Mouse (Mus musculus) spleen, postnatal 4 days (tissue): ENCODE data around the gene Ttc13.

Source experiments
- DNase-seq, 2 experiments: peaks; one replicate each; pipeline ENCODE4 v3.0.0; 2022; ENCODE audit warnings: low spot score in 2 of 2

Ttc13 gene

DNA sequence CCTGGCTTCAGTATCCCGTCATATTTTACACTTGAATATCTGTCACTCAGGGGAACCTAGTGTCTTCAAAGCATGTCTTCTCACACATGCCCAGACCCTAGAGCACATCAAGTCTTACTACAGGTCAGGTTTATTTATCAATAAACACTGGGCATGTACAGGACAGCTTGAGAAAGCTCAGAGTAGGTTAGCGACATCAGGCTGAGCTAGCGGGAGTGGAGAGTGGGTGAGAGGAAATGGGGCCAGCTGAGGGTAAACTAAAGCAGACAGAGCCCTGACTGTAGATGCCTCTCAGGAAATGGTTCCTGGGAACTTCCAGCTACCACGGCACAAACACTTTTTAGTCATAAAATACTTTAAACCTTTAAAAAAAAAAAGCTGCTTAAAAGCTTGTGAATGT, 18.3 kb downstream of the Ttc13 start:
- no peak for DNase-seq

DNA sequence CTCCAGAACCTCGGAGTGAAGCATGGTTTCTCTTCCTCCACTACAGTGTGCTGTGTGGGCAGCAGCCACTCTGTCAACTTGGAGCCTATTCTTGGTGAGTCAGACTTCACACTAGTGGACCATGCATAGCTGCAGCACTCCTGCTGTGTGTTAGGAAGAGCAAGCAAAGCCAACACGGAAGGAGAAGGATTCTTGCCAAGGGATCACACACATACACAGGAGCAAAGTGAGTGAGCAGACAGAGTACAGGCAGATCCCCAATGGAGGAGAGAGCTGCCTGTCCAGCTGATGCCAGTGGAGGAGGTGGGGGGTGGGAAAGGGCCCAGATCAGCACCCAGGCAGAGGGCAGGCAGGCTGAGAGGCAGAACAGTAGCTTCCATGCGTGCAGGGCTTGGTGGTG, 19.6 kb downstream of the Ttc13 start:
- peak in 1 of 2 experiments; percentile 56 for DNase-seq

DNA sequence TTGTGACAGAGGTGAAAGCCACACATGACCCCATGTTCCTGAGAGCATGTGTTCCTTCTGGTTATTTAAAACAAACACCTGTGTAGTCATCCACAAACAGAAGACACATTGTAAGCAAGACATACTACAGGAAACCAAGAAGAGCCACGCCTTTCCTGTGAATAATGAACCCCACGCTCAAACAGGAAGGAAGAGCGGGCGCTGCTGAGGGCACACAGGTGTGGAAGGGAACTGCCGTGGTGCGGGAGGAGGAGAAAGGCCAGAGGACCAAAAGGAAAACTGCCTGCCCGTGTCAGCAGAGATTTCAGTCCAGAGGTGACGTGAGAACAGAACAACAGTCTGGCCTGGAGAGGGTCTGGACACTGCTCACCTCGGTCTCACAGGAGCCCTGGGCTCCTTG, 20.8 kb downstream of the Ttc13 start:
- DNase-seq = peak in 1 of 2 experiments; percentile 41

DNA sequence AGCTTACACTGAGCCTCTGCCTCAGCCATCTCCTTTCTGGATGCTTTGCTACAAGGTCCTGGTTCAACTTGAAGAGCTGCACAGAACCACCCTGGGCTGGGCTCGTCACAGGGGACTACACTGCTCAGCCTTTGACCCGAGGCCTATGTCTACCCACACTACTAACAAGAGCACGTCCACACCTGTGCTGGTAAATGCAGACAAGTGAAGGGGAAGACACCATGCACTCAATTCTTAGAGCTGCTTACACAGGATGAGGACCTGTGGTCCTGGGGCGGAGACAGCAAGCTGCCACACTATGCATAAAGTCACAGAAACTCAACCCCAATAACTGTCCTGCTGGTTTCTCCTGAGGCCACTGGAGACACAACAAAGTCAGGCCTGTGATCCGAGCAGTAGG, 21.5 kb downstream of the Ttc13 start:
- DNase-seq = no peak

DNA sequence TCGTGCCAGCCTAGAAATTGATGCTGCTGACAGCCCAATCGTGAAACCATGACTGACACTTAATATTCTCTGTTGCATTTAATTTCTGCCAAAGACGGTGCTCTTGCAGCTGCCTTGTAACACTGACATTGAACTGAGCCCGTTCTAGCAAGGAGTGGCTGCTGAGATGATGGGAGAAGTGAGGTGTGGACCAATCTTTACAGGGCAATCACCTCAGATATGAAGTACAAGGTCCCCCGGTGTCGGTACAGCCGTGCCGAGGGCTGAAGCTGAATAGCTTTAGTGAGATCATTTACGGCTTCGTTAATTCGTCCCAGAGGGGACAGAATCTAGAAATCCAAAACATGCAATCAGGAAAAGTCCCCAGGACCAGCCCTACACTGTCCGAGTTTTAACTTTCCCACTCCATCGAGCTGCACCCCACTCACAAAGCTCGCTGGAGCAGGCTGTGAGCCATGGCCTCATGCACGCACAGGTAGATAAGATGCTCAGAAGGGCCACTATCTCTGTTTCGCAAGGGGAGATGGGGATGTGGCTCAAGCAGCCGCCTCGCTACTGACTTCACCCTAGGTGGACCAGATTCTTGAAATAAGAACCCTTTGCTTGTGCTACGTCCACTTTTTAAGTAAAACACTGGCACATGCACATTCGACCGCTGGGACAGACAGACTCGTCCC, 26.2 kb downstream of the Ttc13 start:
- no peak for DNase-seq

DNA sequence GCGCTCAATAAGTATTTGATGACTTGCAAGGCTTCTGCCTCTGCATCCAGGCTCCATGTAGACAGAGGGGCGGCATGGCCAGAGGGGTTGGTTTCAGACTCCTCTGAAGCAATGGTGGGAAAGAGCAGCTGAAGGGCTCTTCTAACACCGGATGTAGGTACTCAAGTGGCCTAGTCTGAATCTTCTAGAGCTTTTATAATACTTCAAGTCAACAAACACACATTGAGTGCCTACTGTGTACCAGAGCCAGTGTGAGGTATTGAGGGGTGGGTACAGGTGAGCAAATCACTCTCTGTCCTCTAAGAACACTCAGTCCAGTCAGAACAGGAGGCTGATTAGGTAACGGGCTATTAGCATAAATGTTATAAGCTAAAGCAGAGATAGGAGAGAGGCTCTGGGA, 30.1 kb downstream of the Ttc13 start:
- DNase-seq = no peak

DNA sequence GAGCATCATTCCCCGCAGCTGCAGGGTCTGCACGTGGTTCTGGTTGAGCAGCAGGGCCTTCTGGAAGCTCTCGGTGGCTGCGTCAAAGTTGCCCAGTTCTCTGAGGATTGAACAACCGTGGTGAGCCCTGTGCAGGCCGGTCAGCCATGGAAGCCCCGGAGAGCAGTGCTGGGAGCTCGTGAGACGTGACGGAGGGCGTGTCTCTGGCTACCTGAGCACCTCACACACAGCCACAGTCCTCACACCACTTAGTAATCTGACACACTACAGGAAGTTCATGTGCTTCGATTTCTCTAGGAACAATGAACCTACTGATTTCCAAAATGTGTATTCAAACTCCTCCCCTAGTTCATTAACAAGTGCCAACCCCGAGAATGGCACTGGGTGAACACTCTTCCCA, 32.9 kb downstream of the Ttc13 start:
- no peak for DNase-seq

DNA sequence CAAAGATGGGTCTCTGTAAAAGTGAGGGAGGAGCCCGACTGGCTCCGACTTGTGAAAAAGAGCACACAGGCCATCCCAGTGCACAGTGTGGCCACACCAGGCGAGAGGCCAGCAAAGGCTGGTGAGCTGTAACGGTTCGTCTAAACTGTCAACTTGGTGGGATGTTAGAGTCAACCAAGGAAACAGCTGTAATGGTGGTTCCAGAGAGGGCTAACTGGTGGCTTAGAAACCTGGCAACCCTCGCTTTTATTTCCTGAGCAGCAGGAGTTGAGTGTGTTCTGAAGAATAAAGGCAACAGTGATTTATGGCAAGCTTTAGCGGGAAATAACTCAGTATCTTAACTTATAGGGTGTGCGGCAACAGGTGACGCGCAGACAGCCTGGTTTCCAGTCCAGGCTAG, 39.6 kb downstream of the Ttc13 start:
- no peak for DNase-seq

DNA sequence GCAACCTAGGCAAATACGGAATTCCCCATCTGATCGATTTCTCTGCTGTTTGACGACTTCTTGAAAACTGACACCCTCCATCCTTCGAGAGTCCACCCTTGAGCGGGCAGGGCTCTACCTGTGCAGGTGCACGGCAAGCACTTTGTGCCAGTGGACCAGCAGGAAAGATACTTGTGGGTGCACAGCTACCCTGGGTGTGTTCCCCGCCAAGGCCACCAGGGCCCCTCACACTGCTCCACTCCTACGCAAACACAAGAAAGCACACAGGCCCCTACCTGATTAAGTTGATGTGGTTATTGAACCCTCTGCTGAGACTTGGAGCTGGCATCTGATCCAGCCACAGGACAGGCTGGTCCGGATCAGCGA, 40.0 kb downstream of the Ttc13 start:
- no peak for DNase-seq

DNA sequence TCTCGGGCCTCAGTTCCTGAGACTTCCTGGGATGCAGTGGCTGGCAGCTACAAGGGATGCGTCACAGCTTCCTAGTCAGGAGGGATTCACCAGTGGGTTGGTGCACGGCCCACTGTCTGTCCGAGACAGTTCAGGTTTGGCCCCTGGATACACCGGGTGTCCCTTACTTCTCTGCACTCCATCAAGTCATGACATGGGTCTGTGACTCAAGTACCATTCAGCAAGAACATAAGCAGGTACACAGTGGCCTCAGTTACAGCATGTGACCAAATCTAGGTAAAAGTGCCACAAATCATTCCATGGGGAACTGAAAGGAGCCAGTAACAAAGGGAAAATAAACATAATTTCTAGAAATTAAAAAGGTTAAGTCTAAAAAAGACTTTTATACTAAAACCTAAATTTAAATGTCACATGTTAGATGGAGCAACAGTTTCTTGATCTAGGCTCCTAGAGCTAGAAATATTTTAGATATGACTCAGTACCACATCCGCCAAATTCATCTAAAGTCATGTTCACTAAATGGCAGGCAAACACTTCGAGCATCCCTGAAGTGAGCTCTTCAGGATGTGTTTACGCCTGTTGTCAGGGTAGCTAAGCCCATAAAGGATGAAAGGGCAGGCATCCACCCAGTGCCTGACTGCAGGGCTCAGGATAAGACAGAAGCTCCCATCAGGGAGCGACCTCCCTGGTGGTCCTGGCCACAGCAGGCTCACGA, 40.5 kb downstream of the Ttc13 start:
- DNase-seq = no peak

DNA sequence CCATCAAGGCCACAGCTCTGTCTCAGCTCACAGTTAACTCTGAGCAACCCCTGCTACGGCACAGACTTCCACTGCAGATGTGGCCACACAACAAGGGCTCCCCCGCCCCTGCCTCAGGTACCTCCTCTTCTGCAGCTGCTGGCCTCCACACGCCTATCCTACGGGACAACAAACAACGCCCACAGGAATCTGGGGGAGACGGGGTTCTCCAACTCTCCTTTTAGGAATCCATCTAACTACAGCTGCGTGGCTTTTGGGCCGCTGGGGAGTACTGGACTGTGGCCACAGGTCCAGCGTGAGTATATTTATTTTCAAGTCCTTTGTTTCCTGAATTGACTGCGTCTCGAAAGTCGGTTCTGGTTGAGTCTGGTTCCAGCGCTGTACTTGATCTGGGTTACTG, 43.5 kb downstream of the Ttc13 start:
- no peak for DNase-seq

DNA sequence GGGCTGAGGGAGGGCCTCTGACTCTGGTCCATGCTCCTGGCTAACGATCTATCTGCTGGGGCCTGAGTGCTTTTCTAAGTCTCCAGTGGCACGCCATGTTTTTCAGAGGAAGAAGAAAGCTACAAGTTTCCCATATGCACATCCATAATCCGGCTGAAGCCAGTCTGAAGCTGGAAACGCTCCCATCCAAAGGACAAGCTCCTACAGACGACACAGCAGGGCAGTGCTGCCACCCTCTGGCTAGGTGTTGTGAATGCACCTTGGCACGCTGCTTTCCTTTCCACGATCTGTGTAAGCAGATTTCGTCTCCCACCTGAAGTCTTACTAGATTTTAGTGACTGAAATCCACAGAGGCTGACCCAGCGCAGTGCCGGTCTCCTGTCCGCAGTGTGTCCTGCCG, 44.3 kb downstream of the Ttc13 start:
- DNase-seq = peak; percentile 59 to 76

DNA sequence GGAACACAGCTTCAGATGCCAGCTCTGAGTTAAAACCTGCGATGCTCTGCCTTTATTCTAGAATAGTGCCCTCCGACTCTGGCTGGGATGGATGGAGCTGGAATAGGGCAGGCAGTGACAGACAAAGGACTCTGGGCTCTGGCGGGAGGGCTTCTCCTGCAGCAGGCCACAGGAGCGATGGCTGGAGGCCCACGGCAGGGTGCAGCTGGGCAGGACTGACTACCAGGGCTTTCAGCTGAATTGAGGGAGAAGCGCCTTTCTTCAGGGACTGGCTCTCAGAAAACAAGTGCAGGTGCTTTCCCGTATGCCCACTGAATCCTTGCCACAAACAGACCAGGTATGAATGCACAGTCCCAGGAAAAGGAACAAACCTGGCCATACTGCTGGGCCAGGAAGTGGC, 44.7 kb downstream of the Ttc13 start:
- no peak for DNase-seq

DNA sequence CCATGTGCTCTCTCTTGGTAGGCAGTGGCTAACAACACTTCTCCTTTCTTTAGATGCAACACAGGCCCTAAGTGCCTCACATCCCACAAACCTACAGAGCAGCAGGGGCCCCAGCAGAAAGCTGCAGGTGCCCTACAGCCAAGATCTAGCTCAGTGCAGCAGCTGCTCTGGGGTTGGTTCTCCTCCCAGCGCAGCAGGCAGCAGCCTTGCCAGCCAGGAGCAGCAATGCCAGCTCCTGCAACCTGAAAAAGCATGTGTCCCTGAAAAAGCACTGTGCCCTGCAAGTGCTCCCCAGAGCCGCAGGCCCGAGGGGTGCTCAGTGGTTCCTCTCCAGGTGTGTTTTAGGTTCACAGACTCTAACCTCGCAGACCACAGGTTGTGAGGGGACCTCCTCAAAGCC, 45.1 kb downstream of the Ttc13 start:
- DNase-seq = no peak

DNA sequence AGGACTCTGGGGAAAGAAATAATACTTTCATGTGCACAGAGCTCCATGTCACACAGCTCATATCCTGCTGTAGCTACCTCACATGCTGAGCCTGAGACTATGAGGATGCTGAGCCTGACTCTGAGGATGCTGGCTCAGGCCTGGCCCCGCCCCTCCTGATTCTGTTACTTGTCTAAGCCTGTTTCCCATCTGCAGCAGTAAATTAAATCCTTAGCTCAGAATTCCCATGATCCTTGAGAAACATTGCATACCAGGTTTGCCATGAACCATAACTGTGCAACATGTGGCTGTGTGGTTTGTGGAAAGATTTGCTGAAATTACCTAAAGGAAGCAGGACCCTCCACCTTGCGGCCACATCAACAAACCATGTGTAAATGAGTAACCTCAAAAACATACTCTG, 49.4 kb downstream of the Ttc13 start:
- no peak for DNase-seq

DNA sequence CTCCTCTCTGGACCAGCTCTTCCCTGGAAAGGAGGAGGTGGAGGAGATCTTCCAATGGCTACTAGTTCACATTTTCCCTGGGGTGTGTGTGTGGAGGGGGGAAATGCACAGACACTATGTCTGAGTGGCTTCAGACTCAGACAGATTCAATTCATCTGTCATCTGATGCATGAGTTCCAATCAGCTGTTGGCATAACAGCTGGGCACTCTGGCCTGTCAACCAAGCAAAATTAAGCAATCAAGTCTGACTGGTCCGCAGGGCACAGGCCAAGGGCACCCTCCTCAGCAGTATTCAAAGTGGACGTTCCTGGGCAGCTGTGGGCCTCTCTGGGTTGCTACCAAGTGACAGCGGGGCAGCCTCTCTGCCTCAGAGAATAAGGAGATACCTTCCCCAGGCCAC, 53.0 kb downstream of the Ttc13 start:
- DNase-seq = no peak

DNA sequence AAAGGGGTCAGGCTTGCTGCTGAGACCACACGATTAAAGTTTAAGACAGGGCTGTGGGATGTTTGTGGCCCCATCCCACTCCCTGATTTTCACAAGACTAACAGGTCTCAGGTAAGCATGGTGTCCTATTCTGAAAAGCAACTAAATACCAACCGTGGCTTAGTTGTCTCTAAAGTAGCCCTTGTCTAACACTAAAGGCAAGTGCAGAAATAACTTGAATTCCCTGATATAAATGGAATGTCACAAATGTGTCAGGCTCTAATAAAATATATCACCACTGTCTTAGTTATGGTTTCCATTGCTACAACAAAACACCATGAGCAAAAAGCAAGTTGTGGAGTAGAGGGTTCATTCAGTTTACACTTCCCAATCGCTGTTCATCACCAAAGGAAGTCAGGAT, 57.4 kb downstream of the Ttc13 start:
- no peak for DNase-seq

DNA sequence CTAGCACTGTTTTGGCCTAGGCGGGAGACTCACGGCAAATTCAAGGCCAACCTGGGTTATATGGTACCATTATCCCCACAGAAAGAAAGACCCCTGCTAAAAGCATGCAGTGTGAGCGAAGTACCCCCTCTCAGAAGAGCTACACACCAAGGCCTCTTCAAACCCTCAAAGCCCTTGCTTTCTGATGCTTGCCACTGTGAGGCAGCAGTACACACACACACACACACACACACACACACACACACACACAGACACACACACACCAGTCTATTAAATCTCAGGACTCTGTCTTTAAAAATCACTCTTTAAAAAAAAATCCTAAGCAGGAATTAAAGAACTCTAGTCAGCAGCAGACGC, 57.9 kb downstream of the Ttc13 start:
- DNase-seq = no peak

DNA sequence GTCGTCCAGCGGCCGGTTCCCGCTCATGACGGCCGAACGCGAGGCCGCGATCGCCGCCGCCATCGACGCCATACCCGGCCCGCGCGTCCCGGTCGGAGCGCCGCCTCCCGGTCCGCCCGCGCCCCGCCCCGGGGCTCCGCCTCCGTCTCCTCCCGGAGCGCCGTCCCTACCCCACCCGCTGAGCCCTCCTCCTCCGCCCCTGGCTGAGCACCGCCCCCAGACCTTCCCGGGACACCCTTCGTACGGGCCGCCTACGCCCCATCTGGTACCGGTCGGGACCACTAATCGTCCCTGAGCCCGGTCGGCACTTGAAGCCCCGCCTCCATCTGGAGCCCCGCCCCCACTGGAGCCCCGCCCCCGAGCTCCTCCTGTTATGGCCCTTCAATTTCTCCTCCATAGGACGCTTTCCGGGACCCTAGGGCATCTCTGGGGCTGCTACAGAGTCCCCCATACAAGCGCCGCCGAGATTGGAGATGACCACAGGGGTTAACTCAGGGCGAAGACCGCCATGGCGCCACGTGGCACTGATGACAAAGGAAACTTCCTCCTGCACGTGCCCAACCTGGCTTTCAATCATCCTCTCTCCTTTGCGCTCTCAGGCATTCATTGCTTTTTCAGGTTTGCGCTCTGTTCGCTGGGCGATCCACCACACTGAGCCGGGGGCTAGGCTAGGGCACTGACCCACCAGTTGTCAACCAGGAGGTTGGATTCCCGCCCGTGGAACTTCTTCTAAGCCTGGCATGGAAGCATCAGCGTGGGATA, 58.5 kb downstream of the Ttc13 start, which contains the start of gene 2310022B05Rik:
Gene 2310022B05Rik, minus strand, starts transcription at position 258 of the 762 bp plus-strand sequence.
- peak; percentile 85 to 92 for DNase-seq

DNA sequence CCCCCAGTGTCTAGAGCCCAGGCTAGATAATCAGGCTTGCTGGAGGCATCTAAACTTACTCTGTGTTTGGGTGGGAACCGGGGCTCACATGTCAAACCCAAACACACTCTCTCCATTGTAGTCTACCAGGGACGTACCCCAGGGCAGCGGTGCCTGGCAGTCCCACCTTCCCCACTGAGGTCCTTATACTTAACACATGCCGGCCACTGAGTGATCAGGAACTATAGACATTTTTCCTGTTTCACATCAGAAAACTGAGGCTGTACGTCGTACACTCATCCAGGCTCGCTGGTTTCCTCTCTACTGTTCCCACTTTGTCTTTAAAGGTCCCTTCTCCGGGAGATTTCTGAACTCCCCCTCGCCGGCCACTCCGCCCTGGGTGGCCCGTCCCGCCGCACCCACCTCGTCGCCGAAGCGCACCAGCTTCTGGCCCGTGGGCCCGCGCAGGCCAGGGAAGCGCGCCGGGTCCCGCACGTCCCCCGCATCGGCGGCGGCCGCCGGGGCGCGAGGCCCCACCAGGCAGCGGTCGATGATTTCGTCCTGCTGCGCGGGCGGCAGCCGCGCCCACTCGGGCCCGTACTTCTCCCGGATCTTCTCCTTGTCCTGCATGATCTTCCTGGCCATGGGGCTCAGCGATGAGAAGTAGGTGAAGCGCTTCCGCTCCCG, 59.2 kb downstream of the Ttc13 start:
- DNase-seq = no peak

DNA sequence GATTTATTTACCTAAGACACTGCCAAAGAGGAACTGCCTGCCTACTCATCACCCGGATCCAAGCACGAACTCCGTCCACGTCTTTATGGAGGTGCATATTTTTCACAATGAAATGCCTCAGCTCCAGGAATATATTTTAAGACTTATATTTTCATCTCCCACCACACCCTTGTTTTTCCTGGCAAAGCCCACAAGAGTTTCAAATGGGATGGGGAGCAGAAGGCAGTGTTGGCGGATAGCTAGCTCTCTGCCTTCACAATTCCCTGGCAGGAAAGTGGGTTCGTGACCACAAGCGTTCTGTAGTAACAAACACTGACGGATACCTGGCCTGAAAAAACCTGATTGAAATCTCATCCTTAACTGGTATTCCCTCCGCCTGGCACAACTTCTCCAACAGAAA, 60.0 kb downstream of the Ttc13 start:
- no peak for DNase-seq

DNA sequence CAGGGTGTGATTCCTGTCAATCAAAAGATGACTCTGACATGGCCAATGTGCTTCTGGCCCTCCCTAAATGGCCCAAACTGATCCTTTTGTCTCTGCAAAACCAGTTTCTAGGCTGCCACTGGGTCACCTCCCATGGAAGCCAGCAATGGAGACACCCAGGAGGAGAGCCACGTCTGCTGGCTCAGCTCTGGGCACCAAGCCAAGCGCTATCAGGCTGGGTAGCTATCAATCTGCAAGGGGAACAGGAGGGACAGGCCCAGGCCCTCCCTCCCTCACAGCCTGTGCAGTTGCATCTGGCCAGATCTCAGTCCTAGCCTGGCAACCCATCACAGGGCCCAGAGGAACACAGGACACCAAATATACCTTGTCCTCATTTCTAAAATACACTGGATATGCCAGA, 63.4 kb downstream of the Ttc13 start:
- DNase-seq = peak; percentile 88 to 89
